Mouse (Mus musculus): ENCODE measurements around the gene Jdp2.

Jdp2 gene

DNA sequence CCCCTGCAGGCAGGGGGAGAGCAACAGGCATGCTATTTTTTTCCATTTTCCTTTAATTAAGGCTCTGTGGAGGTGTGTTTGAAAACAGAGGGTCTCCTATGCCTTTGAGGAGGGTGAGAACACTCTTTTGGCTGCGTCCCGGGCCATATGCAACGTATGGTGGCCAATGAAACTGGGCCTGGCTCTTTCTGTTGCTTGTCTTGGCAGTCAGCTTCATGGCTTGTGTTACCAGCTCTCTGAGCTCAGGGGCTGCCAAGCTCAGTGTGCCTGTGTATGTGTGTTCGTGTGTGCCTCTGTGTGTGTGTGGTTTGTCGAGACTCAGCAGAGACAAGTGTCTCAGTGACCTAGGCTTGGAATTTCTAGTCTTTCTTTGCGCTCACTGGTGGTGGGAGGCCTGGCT, 2.7 kb downstream of the Jdp2 start:
- DNase-seq (ENCODE audit: low read depth, low spot score), result no peak

DNA sequence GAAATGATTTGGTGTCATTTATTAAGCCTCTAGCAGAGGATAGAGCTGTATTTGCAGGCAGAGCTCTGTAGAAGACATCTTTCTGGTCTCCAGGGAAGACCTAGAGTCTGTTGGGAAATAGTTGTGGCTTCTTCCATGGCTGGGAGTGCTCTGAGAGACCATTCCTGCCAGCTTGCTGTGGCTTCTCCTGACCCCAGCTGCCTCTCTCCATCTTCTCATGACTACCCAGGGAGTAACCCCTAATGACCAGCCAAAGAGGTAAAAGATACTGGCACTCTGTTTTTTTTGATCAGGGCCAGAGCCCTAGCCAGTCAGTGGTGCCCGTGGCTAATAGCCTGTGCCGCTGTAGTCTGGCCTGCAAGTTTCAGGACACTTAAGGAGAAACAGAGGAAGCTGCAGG, 3.3 kb downstream of the Jdp2 start:
- DNase-seq (ENCODE audit: low read depth, low spot score), result no peak

DNA sequence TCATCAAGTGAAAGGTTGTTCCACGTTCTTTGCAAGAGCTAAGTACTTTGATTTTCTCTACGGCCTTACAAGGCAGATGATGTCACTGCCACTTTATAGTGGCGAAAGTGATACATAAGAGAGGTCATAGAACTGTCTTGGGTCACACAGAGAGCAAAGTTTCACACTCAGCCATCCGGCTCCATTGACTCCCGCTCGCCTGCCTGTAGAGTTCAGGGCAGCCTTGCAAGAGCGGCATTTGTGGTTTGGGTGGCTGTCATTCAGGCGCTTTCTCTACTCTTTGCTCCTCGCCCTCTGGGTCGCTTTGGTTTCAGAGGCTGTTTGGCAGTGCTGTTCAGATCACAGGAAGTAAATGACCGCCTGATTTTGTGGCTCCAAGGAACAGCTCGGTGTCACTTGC, 4.0 kb downstream of the Jdp2 start:
- DNase-seq (ENCODE audit: low read depth, low spot score), result no peak

DNA sequence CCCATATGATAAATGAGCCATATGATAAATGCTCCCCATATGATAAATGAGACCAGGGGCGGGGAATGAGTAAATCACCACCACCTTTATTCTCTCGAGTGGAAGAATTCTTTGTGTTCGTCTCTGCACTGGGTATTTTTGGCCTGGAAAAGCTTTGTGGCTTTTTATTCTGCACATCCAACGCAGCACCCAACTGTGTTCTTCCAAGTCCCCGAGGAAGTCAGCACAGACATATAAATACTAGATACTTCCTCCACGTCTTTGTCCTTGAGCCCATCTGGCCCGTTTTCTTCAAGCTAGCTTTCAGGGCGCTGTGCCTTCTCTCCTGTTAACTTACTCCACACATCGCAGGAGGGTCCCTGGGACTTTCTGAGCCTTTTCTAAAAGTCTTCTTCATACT, 4.9 kb downstream of the Jdp2 start:
- DNase-seq (ENCODE audit: low read depth, low spot score), result no peak

DNA sequence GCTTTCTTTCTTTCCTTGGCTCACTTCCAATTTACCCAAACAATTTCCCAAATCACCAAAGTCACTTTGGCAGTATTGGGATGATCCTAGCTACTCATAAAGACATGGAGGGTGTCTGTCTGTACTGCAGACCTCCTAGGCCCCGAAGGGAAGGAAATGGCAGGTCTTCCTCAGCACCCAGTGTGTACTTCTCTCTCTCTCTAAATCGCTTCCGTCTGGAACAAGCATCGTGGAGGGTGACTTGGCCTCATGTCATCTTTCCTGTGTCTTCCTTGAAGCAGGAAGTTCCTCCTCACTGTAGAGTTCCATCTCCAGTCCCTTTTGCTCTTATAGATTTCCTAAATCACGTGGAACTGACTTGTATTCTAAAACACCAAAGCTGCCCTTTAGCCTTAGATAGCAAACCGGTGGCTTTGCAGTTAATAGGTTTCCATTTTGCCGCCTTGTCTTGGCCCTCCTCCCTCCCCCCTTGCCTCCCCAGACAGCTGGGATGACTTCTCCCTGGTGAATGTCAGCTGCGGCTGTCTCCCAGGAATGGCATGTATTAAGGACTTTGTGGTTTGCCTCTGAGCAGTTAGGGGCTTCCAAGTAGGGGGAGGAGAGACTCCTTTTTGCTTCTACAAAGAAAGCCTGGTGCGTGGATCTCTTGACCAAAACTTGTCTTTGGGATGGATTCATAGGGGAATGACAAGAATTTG, 5.6 kb downstream of the Jdp2 start:
- no peak for DNase-seq (ENCODE audit: low read depth, low spot score)

DNA sequence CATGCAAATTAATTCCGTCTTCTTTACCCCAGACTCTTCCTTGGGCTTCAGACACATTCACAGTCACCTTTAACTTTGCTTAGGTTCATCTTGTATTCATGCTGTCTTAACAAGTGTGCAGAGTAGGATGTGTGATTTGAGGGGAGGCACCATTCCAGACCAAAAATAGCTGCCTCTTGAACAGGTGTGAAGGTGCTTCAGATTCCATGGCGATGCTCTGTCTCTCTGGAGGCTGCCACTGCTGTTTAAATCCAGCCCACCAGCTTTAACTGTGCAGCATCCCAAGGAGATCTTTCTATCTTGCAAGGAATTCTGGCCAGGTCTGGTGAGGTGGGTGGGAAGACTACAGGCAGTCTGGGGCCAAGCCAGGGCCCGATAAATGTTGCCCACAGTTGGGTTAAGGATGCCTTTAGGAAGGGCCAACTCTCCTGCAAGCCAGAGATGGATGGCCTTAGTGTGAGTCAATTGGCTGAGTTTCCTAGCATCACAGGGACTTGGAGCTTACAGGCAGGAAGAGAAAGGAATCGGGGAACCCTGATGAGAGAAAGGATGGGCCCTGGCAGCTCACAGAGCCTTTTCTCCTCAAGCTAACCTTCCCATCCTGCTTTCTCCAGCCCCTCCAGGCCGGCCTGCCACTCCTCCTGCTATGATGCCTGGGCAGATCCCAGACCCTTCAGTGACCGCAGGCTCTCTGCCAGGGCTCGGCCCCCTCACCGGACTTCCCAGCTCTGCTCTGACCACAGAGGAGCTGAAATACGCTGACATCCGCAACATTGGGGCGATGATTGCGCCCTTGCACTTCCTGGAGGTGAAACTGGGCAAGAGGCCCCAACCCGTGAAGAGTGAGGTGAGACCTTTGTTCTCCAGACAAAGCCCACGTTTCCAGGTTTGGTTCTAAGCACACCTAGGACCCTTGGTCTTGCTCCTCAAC, 9.0 kb downstream of the Jdp2 start:
- DNase-seq (ENCODE audit: low read depth, low spot score), result no peak

DNA sequence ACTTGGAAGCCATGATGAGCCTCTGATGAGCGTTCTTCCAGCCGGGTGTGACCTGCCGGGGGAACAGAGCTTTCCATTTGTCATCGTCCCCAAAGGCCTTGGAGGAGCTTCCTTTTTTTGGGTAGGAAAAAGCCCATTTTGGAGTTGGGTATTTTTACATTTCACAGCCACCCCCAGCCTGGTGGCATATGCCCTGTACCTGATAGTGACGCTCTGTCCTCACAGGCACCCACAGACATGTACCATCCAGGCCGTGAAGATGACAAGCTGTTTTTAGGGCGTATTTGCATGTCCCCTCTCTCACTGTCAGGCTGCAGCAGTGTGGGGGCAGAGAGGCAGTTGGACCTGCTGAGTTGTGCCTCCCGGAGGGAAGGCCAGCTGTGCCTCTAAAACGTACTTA, 11.3 kb downstream of the Jdp2 start:
- no peak for DNase-seq (ENCODE audit: low read depth, low spot score)

DNA sequence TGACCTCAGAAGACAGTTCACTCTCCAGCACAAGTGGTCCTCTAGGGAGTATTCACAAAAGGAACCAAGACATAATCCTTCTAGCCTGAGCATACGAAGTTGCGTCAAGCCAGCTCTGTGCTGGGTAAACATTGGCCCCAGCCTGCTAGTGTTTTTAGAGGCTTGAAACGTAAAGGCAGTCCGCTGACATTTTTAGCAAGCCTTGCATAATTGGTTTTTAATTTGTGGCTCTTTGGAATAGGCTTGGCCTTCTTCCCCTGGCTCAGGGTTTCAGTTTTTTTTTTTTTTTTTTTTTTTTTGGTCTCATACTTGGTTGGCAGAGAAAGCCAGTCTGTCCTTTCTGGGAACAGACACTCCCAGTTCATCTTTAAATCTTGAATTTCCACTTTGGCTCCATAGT, 15.3 kb downstream of the Jdp2 start:
- no peak for DNase-seq (ENCODE audit: low read depth, low spot score)

DNA sequence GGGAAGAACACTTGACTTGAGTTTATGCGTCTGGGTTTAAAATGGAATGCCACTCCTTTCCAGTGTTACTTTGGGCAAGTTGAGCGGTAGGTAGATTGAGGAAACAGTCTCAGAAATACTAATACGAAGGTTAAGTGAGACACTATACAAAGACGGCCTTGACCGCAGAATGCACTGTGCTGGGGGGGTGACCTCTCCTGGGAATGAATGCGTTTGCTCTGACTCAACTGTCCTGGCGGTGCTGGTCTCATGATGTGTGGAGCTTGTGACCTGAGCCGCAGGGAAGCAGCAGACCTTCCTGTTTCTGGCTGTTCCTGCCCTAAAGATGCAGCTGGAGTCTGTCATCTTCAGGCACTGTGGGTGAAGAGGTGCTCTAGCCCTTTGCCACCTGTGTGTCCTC, 16.7 kb downstream of the Jdp2 start:
- no peak for DNase-seq (ENCODE audit: low read depth, low spot score)

DNA sequence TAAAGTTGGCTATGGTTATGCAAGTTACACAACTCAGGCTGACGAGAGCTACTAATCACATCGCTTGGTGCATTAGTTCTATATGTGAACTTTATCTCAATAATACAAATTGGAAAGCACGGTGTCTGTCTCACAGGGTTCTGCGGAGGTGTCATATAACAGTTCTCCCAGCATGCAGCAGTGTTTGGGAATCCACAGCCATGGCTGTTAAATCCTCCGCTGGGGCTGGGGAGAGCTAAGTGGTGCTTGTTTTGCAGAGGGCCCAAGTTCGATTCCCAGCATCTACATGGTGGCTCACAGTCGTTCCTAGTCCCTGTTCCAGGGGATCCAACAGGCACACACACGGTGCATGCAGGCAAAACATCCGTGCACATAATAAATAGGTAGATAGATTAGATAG, 19.1 kb downstream of the Jdp2 start:
- DNase-seq (ENCODE audit: low read depth, low spot score), result no peak

DNA sequence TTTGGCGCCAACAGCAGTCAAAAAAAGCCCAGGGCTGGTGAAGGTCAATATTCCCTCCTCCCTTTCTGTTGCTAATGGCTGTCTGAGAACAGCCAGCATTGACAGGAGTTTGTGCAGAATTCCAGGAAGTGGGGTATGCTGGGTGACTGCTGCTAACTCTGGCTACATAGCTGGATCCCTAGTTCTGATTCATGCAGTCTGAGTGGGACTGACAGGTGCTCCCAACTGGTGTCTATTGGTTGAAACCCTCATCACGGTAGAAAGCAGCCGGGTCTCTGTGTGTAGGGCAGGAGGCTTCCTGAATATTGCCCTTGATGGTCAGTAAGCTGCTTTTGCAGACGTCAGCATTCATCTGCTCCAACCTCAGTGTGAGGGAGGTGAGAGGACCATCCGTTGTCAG, 19.6 kb downstream of the Jdp2 start:
- DNase-seq (ENCODE audit: low read depth, low spot score), result no peak

DNA sequence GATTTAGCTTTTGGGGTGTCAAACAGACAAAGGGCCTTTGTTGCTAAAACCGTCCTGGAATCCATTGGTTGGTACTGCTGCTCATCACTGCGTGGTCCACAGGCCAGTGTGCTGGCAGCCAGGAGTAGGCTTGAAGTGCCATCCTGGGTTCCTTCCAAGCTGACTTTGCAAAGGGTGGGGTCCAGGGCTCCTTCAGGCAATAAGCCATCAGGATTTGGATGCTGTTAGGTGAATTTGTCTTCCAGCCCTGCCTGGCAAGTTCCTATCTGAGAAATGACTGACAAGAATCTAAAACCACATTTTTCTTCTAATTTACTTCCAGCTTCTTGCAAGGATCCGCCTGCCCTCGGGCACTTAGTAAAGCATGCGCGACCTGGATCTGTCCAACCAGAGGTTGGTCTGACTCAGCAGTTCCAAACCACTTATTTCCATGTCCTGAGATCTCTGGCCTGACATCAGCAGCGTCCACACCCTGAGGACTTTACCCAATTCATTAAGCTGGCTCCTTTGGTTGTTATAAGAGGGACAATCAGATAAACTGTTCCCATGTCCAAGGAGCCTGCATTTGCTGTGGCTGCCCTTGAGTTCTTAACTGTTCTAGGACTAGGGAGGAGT, 20.6 kb downstream of the Jdp2 start:
- DNase-seq (ENCODE audit: low read depth, low spot score), result no peak

DNA sequence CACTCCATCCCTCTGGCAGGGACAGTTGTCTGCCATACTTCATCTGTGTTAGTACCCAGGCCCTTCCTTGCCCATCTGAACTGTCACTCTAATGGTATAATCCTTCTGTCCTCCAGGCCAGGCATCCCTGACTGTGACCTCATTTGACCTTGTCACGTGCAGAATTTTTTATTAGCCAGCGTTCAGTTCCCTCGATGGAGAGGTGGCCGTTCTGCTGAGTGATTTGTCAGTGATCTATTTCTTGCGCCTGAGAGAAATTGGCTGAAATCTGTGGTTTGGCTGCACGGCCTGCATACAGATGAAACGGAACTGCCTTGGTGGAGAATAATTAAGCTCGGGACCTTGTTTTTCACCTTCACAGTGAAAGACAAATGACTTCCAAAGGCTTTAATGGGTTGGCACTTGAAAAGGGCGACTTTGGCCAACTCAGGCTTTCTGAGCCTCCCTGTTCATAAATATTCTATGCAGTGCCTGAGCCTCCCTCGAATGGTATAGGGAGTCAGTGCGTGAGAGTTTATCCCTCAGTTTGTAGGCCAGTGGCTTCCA, 21.1 kb downstream of the Jdp2 start:
- no peak for DNase-seq (ENCODE audit: low read depth, low spot score)

DNA sequence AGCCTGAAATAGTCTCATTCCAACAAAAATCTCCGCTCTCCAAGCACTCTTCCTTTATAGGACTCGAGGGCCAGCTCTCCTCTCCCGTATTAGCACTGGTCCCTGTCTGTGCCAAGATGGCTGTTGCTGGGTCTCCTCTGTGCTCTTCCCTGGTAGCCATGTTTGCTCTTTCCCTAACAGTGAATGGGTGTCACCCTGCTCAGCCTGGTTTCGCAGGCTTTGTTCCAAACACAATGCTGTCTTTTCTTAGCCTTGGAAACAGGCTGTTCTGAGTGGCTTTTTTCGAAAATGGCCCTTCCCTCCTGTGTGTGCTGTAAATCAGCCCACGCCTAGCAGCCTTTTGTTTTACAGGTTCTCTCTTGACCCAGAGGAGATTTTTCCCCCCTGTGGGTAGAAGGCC, 22.2 kb downstream of the Jdp2 start:
- DNase-seq (ENCODE audit: low read depth, low spot score), result no peak

DNA sequence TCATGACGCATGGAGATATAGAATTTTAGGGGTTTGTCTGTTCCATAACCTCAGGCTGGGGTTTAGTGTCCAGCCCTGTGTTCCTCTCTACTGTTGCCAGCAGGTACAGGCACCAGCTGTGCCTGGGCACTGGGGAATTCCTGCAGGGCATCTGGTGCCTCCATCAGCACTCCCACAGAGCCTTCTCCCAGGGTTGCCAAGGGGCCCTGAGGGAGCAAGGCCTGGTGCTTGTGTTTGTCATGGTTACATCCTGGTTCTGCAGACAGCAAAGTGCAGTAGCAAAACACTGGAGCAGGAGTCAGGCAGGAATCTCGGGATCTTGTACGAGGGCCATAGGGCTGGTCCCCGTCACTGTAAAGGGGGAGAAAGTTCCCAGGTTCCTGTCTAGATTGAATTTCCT, 22.8 kb downstream of the Jdp2 start:
- no peak for DNase-seq (ENCODE audit: low read depth, low spot score)

DNA sequence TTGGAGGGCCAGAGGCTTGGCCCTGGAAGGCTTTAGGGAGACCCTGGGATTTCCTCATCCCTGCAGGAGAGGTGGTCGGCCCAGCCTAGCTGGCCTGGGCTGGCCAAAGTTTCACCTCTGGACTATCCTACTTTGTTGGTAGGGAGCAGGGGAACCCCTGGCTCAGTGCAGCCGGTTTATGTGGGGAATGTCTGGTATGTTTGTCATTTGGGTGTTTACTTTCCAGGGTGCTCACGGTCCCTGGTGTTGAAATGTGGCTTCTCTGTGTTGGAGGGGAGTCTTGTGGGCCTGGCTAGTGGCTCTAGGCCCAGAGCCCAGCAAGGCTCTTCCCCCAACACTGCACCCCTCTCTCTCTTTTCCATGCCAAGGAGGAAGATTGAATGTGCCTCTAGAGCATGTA, 24.9 kb downstream of the Jdp2 start:
- no peak for DNase-seq (ENCODE audit: low read depth, low spot score)

DNA sequence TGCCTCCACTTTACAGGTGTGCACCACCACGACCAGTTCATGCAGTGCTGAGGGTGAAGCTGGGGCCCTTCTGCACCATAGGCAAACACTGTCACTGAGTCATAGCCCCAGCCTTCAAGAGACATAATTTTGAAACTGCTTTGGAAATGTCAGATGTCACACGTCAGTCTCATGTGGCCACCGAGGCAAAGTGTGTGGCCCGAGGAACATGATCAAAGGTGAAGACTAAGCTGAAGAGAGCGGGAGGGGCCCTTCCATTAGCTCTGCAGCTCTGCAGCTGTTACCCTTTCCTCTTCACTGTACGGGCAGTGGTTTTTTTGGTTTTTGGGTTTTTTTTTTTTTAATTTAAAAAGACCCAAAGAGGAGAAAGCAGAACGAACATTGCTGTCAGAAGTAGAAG, 25.8 kb downstream of the Jdp2 start:
- DNase-seq (ENCODE audit: low read depth, low spot score), result no peak

DNA sequence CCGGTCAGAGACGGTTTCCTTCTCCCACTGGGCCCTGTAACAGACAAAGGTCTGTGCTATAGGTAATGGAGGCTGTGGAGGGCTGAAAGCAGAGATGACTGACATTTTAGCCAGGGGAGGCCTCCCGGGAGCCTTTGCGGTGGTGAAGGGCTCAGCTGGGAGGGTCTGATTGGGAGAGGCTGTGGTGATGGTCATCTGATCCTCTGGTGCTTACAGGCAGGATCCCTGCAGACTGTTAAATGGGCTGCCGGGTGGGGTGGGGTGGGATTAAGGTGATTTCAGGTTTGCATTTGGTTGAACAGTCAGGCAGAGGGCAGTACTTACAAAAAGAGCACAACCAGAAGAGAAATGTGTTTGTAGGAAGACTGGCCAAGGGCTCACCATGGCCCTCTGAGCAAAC, 27.0 kb downstream of the Jdp2 start:
- DNase-seq (ENCODE audit: low read depth, low spot score), result no peak

DNA sequence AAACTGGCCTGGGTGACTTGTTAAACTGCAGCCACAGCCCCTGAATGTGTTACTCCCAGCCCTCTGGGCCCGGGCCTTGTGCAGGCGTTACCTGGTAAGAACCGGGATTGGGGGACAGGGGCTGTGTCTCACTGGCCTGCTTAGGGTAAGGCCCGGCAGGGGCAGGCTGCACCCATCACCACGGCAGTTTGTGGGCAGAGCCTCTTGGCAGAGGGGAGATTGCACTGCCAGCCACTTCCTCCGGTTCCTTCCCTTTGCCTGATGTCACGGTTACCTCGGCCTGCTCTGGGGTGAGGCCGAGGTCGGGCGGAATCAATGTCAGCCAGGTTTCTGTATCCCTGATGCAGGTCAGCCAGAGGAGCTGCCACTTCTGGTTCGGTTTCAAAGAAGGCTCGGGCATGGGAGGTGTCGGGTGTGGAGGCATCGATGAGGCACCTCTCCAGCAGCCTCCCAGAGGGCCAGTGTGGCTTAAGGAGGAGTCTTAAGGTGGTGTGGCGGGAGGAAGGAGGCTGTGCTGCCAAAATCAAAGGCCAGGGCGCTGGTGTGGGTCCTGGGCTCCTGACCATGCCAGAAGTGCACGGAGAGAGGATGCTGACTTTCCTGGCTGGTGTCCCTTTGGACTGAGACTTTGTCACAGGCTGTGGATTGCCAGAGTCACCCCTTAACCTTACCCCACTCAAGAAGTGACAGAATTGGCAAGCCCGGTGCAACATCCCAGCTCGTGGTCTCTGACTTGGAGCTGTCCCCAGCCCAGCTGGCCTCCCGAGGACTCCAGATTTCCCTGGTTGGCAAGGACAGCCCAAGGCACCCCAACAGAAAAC, 31.0 kb downstream of the Jdp2 start:
- no peak for DNase-seq (ENCODE audit: low read depth, low spot score)

DNA sequence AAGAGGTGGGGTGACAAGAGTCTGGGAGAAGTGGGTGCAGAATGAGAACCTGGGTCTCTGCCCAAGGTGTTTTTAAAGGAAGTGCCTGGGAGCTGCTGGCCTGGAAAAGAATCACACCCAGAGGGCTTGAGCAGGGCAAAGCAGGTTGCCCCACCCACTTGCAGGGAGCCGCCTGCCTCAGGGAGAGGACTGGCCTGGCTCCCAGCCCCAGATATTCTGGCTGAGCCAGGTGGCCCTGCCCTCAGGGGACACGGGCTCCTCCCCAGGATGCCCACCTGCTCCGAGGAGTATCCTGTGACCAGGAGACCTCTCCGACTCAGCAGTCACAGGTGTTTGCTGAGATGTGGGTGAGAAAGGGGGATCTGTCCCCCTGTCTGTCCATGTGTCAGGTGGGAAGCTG, 32.4 kb downstream of the Jdp2 start:
- DNase-seq (ENCODE audit: low read depth, low spot score), result no peak

DNA sequence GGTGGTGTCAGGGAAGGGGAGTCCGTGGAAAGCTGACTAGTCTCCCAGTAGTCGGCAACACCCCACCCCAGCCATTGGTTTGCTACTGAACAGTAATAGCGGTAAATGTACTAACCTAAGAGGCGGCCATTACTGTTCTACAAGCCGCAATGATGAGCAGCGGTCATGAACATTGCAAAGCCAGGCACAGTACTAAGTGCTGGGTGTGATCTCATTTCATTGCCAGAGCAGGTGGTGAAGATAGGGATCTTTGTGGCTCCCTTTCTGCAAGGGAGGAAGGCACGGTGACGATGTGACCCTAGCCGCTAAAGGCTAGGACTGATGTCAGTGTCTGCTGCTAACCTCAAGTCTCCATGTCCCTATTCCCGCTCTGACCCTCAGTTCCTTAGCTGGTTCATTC, 33.5 kb downstream of the Jdp2 start:
- no peak for DNase-seq (ENCODE audit: low read depth, low spot score)

DNA sequence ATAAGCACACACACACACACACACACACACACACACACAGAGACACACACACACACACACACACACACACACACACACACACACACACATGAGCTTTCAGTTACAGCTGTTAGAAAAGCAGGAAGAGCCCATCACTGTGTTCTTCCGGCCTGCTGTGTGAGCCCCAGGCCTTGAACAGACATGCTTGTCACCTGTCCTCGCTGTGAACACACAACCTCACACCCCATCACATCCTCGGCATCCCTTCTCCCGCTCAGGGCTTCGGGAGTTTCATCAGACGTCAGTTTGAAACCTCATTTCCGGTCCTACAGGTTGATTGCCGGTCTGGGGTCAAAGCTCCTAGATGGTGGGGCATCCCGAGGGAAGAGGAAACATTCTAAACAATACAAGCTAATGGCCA, 39.1 kb downstream of the Jdp2 start:
- DNase-seq (ENCODE audit: low read depth, low spot score), result no peak
